Mouse (Mus musculus) heart, embryonic 16.5 days (tissue): Measurements from ENCODE around the gene Lactb. TPM values are rescaled to one million over a fixed set of nuclear protein-coding genes. Genes with fewer than 3 reads are reported as not detected.

Experiments used
- ATAC-seq: fragments of 200-750 bp; cut with Nextera tagmentation; replicated peaks from 2 replicates; pipeline ENCODE4 v1.8.0; 2017; ENCODE audit warnings: moderate number of reproducible peaks; ENCODE audit not compliant: insufficient read depth, low FRiP score; ENCODE audit errors: extremely low read depth
- H3K27ac ChIP-seq: fragments of 300-500 bp; sonication (generic); 2 replicates; pipeline ENCODE4 v1.5.1; 2014; ENCODE audit warnings: mild to moderate bottlenecking, low read length, control low read depth, moderate library complexity
- H3K27me3 ChIP-seq: fragments of 300-500 bp; sonication (generic); 2 replicates; pipeline ENCODE4 v1.6.1; 2014; ENCODE audit warnings: low read length, mixed read lengths; ENCODE audit not compliant: control insufficient read depth, insufficient read depth
- H3K36me3 ChIP-seq: fragments of 300-500 bp; sonication (generic); 2 replicates; pipeline ENCODE4 v1.6.1; 2014; ENCODE audit not compliant: control insufficient read depth, insufficient read depth
- H3K4me1 ChIP-seq: fragments of 300-500 bp; sonication (generic); 2 replicates; pipeline ENCODE4 v1.6.1; 2014; ENCODE audit warnings: low read length, mixed read lengths; ENCODE audit not compliant: control insufficient read depth, insufficient read depth
- H3K4me2 ChIP-seq: fragments of 300-500 bp; sonication (generic); 2 replicates; pipeline ENCODE4 v1.6.1; 2014; ENCODE audit warnings: low read depth, mild to moderate bottlenecking, control low read depth, low read length
- H3K4me3 ChIP-seq: fragments of 300-500 bp; sonication (generic); 2 replicates; pipeline ENCODE4 v1.5.1; 2014; ENCODE audit warnings: mild to moderate bottlenecking, control low read depth, low read length
- H3K9ac ChIP-seq: fragments of 300-500 bp; sonication (generic); 2 replicates; pipeline ENCODE4 v1.6.1; 2014; ENCODE audit warnings: low read length, control low read depth
- H3K9me3 ChIP-seq: fragments of 300-500 bp; sonication (generic); replicated peaks from 2 replicates; pipeline ENCODE4 v1.6.1; 2016; ENCODE audit warnings: low read length; ENCODE audit not compliant: control insufficient read depth
- WGBS: fragments of 180-500 bp; shearing (Covaris S2); extraction: QIAGEN DNeasy Blood & Tissue Kit; methylation state at CpG from one replicate; pipeline ENCODE4 v1.1.7; 2014; 5-methylcytosine and 5-hydroxymethylcytosine counted together
- polyA plus RNA-seq: library from polyadenylated mRNA; unstranded; fragments of >200 nt; fragmentation: Nextera tagmentation; extraction: Ambion mirVana; gene quantifications from 2 replicates; pipeline ENCODE4 v1.2.1, GENCODE M21; 2015

Gene Lactb
- polyA plus RNA-seq, 1 experiment from 2014 or later, result 6.3 TPM

- WGBS, result 1% methylated on average over 14 of the region's 14 CpGs
- peak overlapping the region; percentile 69 for H3K9ac ChIP-seq
- peak; percentile 33 for ATAC-seq
Observed at GRCm38 (mm10) chr9:66919981-66920380, 55.3 kb downstream of the Lactb start.

GRCm38 (mm10) chr9:66919382-66919971, 55.8 kb downstream of the Lactb start, which contains the start of gene Rab8b:
TSS of gene Rab8b (minus strand) at chr9:66919687.
- H3K4me1 ChIP-seq, result peaks cover 27% of the 10 kb centered on the region
- ATAC-seq, result peak; percentile 98
- peak within 1 kb of the TSS; percentile 95 for H3K4me2 ChIP-seq
- H3K4me3 ChIP-seq, result peak within 1 kb of the TSS; percentile 99
- no peaks in the 10 kb centered on the region for H3K36me3 ChIP-seq
- H3K9ac ChIP-seq, result peak within 1 kb of the TSS; percentile 97
- H3K27me3 ChIP-seq, result no peaks in the 10 kb centered on the region
- under 1% methylated on average over 47 of the region's 49 CpGs for WGBS
- H3K27ac ChIP-seq, result peak within 1 kb of the TSS; percentile 91
- H3K9me3 ChIP-seq, result peaks cover 3% of the 10 kb centered on the region; the same call in 1 of the 2 replicates

More at GRCm38 (mm10) chr9:66919981-66920380, 55.3 kb downstream of the Lactb start:
- H3K27me3 ChIP-seq, result no peaks in the 10 kb centered on the region
- H3K4me1 ChIP-seq, result peaks cover 24% of the 10 kb centered on the region
- H3K36me3 ChIP-seq, result no peaks in the 10 kb centered on the region
- H3K4me3 ChIP-seq, result peak overlapping the region; percentile 99
- H3K4me2 ChIP-seq, result peak overlapping the region; percentile 82
- peak overlapping the region; percentile 17 for H3K27ac ChIP-seq
- H3K9me3 ChIP-seq, result peaks cover 3% of the 10 kb centered on the region; the same call in 1 of the 2 replicates

- H3K9ac ChIP-seq, result peak overlapping the region; percentile 97
- peak overlapping the region; percentile 91 for H3K27ac ChIP-seq
- peaks cover 34% of the 10 kb centered on the region for H3K4me1 ChIP-seq
- H3K9me3 ChIP-seq, result peaks cover 3% of the 10 kb centered on the region; the same call in 1 of the 2 replicates
- H3K27me3 ChIP-seq, result no peaks in the 10 kb centered on the region
- H3K4me3 ChIP-seq, result peak overlapping the region; percentile 99
- WGBS, result 3% methylated on average over 27 of the region's 27 CpGs
- no peaks in the 10 kb centered on the region for H3K36me3 ChIP-seq
- peak overlapping the region; percentile 95 for H3K4me2 ChIP-seq
- ATAC-seq, result no peak
Observed at GRCm38 (mm10) chr9:66918672-66919330, 56.5 kb downstream of the Lactb start.

- 78% methylated on average over 1 of the region's 1 CpGs for WGBS
- H3K9ac ChIP-seq, result no peak overlapping the region
- H3K36me3 ChIP-seq, result no peaks in the 10 kb centered on the region
- no peaks in the 10 kb centered on the region for H3K27me3 ChIP-seq
- no peak overlapping the region for H3K4me3 ChIP-seq
- H3K9me3 ChIP-seq, result peaks cover 3% of the 10 kb centered on the region; the same call in 1 of the 2 replicates
- peaks cover 34% of the 10 kb centered on the region for H3K4me1 ChIP-seq
- no peak overlapping the region for H3K27ac ChIP-seq
- ATAC-seq, result no peak
- H3K4me2 ChIP-seq, result peak overlapping the region; percentile 95
Observed at GRCm38 (mm10) chr9:66917892-66918255, 57.4 kb downstream of the Lactb start.

- peaks cover 34% of the 10 kb centered on the region for H3K4me1 ChIP-seq
- H3K4me3 ChIP-seq, result no peak overlapping the region
- H3K9me3 ChIP-seq, result peaks cover 3% of the 10 kb centered on the region; the same call in 1 of the 2 replicates
- no peaks in the 10 kb centered on the region for H3K36me3 ChIP-seq
- WGBS, result 83% methylated on average over 8 of the region's 8 CpGs
- no peaks in the 10 kb centered on the region for H3K27me3 ChIP-seq
- peak overlapping the region; percentile 14; the same call in 1 of the 2 replicates for H3K27ac ChIP-seq
- no peak for ATAC-seq
- peak overlapping the region; percentile 6; the same call in 1 of the 2 replicates for H3K4me2 ChIP-seq
- no peak overlapping the region for H3K9ac ChIP-seq
Observed at GRCm38 (mm10) chr9:66917216-66917891, 57.9 kb downstream of the Lactb start.

GRCm38 (mm10) chr9:66915869-66916785, 59.2 kb downstream of the Lactb start:
- no peak overlapping the region for H3K9ac ChIP-seq
- 51% methylated on average over 9 of the region's 9 CpGs for WGBS
- H3K4me1 ChIP-seq, result peaks cover 34% of the 10 kb centered on the region
- no peaks in the 10 kb centered on the region for H3K9me3 ChIP-seq
- ATAC-seq, result no peak
- H3K4me2 ChIP-seq, result peak overlapping the region; percentile 33; the same call in 1 of the 2 replicates
- H3K27me3 ChIP-seq, result no peaks in the 10 kb centered on the region
- peak overlapping the region; percentile 52 for H3K27ac ChIP-seq
- no peaks in the 10 kb centered on the region for H3K36me3 ChIP-seq
- no peak overlapping the region for H3K4me3 ChIP-seq

GRCm38 (mm10) chr9:66915401-66915800, 59.9 kb downstream of the Lactb start:
- Histone ChIP-seq H3K4me2 (peak overlapping the region; percentile 7), H3K4me3 (no peak overlapping the region), H3K27me3 (no peaks in the 10 kb centered on the region), H3K4me1 (peaks cover 34% of the 10 kb centered on the region), H3K9ac (no peak overlapping the region), H3K36me3 (no peaks in the 10 kb centered on the region), H3K27ac (peak overlapping the region; percentile 1; the same call in 1 of the 2 replicates), H3K9me3 (no peaks in the 10 kb centered on the region)
- no peak for ATAC-seq
- 66% methylated on average over 5 of the region's 5 CpGs for WGBS

- no peaks in the 10 kb centered on the region for H3K36me3 ChIP-seq
- H3K4me3 ChIP-seq, result no peak overlapping the region
- H3K9me3 ChIP-seq, result no peaks in the 10 kb centered on the region
- no peak for ATAC-seq
- peak overlapping the region; percentile 16; the same call in 1 of the 2 replicates for H3K27ac ChIP-seq
- WGBS, result 76% methylated on average over 3 of the region's 3 CpGs
- no peak overlapping the region for H3K4me2 ChIP-seq
- H3K9ac ChIP-seq, result no peak overlapping the region
- H3K27me3 ChIP-seq, result no peaks in the 10 kb centered on the region
- H3K4me1 ChIP-seq, result peaks cover 35% of the 10 kb centered on the region
Observed at GRCm38 (mm10) chr9:66914540-66914939, 60.7 kb downstream of the Lactb start.
